Mouse (Mus musculus) layer of hippocampus, adult 2 months (tissue): Measurements from ENCODE around the gene Palm3. TPM values are rescaled to one million over a fixed set of nuclear protein-coding genes. Genes with fewer than 3 reads are reported as not detected.

Source experiments
- DNase-seq, 2 experiments: peaks; one replicate each; pipeline ENCODE4 v3.0.0; 2022; ENCODE audit warnings: low spot score in 2 of 2
- H3K27ac ChIP-seq: fragments of 200-600 bp; 2 replicates; pipeline ENCODE4 v1.8.1; 2022
- H3K4me3 ChIP-seq: fragments of 200-600 bp; 2 replicates; pipeline ENCODE4 v1.8.1; 2022; ENCODE audit warnings: mild to moderate bottlenecking
- CTCF ChIP-seq: fragments of 200-600 bp; conservative IDR thresholded peaks from 2 replicates; pipeline ENCODE4 v1.8.1; 2022; ENCODE audit warnings: antibody characterized with exemption, mild to moderate bottlenecking, moderate library complexity
- microRNA-seq, 2 experiments: library from miRNA; unstranded; fragments of <30 nt; microRNA quantifications; one replicate each; pipeline ENCODE4 v1.2.0; 2021
- total RNA-seq, 2 experiments: library from RNA; stranded (reverse); gene quantifications; 2 replicates each; pipeline ENCODE4 v1.2.3; 2021

Palm3 gene
- total RNA-seq, 2 experiments from 2014 or later, result 2.8 TPM

DNA sequence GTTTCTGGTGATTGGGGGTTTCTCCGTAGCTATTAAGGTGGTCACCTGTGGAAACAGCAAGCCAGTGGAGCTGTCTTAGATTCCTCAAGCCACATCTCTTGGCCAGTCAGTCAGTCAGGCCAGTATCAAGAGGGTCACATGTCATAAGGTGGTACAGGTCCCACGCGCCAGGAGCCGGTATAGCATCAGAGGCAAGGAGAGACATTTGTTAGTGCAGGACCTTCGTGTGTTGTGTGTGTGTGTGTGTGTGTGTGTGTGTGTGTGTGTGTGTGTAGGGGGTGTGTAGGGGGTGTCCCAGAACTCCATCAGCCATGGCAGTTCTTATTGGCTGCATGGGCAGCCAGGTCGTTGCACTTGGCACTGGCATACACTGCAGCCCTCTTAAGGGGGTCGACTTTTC lies 46.6 kb downstream of the Palm3 start:
- DNase-seq, result no peak
- peak overlapping the region; percentile 99 for H3K27ac ChIP-seq
- peak overlapping the region; percentile 79 for H3K4me3 ChIP-seq
- TF ChIP-seq CTCF, result no peak

- H3K27ac ChIP-seq, result peak overlapping the region; percentile 93
- DNase-seq, result no peak
- no peak overlapping the region; the same call in 1 of the 2 replicates for H3K4me3 ChIP-seq
- TF ChIP-seq CTCF, result no peak
Measured at GRCm38 (mm10) chr8:84068316-84069035, 47.2 kb downstream of the Palm3 start.

GRCm38 (mm10) chr8:84069169-84069568 lies 47.9 kb downstream of the Palm3 start:
- no peak for DNase-seq
- H3K4me3 ChIP-seq, result no peak overlapping the region
- peak overlapping the region; percentile 93 for H3K27ac ChIP-seq
- no peak for TF ChIP-seq CTCF

GRCm38 (mm10) chr8:84069750-84070149 lies 48.5 kb downstream of the Palm3 start:
- H3K27ac ChIP-seq, result peak overlapping the region; percentile 93
- no peak overlapping the region for H3K4me3 ChIP-seq
- no peak for TF ChIP-seq CTCF
- no peak for DNase-seq

DNA sequence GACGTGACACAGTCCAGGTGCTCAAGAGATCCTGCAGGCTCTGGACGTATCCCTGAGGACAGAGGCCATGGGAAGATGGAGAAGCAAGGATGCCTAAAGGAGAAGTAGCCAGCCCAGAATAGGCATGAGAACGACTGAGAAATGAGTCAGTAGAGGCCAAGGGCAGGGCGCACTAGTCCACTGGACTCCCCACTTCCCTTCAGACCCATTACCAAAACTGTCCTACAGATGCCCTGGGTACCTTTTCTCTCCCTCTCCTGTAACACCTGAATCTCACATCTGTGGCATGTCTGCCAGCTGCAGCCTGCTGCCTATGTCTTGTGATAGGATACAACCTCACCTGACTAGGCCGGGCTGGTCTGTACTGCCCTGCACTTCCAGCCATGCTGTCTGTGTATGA lies 49.0 kb downstream of the Palm3 start:
- Histone ChIP-seq H3K27ac (peak overlapping the region; percentile 93), H3K4me3 (no peak overlapping the region)
- TF ChIP-seq CTCF, result no peak
- no peak for DNase-seq

- Histone ChIP-seq H3K27ac (peak overlapping the region; percentile 93), H3K4me3 (no peak overlapping the region)
- DNase-seq, result peak; percentile 60 to 86
- no peak for TF ChIP-seq CTCF
Measured at GRCm38 (mm10) chr8:84070667-84071066, 49.4 kb downstream of the Palm3 start.

DNA sequence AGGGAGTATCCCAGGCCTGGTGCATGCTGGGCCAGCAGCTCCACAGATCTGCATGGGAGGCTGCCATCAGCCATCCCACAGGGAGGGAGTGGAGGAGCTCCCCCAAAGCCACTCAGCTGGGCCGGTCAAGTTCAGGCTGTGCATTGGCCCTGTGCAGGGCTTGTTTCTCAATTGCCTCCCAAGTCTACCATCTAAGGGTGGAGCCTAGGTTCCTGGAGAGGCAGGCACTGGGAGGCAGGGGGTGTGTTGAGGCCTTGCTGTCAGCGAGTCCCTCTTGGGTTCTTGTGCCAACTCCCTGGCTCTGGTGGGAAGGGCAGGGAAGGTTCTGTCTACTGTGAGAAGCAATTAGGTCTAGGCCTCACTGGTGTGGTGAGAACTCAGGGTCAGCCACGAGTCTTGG lies 50.6 kb downstream of the Palm3 start:
- DNase-seq, result no peak
- peak overlapping the region; percentile 88 for H3K27ac ChIP-seq
- 0 out of 2 replicates have a peak, but pooled peaks have one; percentile 2 for TF ChIP-seq CTCF
- no peak overlapping the region for H3K4me3 ChIP-seq

- peak overlapping the region; percentile 88 for H3K27ac ChIP-seq
- no peak overlapping the region for H3K4me3 ChIP-seq
- DNase-seq, result no peak
- no peak for TF ChIP-seq CTCF
Measured at GRCm38 (mm10) chr8:84072321-84072720, 51.0 kb downstream of the Palm3 start.

GRCm38 (mm10) chr8:84073230-84073976 lies 52.1 kb downstream of the Palm3 start:
- DNase-seq, result peak in 1 of 2 experiments; percentile 57
- peak overlapping the region; percentile 48 for H3K4me3 ChIP-seq
- peak overlapping the region; percentile 88 for H3K27ac ChIP-seq
- TF ChIP-seq CTCF, result no peak

GRCm38 (mm10) chr8:84076412-84076811 lies 55.1 kb downstream of the Palm3 start:
- no peak overlapping the region for H3K4me3 ChIP-seq
- DNase-seq, result no peak
- no peak overlapping the region for H3K27ac ChIP-seq
- 0 out of 2 replicates have a peak, but pooled peaks have one; percentile 11 for TF ChIP-seq CTCF

DNA sequence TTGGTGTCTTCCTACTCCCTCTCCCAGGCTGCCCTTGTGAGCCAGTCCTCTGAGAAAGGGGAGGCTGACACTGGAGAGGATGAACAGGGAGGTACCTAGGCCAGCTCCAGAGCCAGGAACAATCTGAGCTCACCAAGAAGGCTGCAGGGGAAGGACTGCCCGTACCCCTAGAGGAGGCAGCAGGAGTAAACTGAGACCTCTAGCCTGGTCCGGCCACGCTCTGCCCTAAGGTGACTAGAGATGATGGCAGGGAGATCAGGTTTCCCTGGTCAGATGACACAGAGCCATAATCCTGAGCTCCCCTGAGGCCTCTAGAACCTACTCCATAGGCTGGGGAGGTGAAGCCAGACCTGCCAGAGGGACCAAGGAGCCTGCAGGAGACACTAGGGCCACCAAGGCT lies 55.6 kb downstream of the Palm3 start:
- no peak for DNase-seq
- TF ChIP-seq CTCF, result no peak

GRCm38 (mm10) chr8:84079206-84079605 lies 57.9 kb downstream of the Palm3 start:
- Histone ChIP-seq H3K4me3 (no peak overlapping the region), H3K27ac (no peak overlapping the region)
- no peak for TF ChIP-seq CTCF
- no peak for DNase-seq

More for the DNA sequence above, 55.6 kb downstream of the Palm3 start:
- no peak overlapping the region for H3K4me3 ChIP-seq
- no peak overlapping the region for H3K27ac ChIP-seq

Small RNA genes lying within 50 kb of the gene (microRNA-seq; reads per million reads assigned to microRNA genes)
- gene Mir1199 (0.64 to 0.74 reads per million in 2 experiments), gene Mir8111 (7.0 to 7.5 reads per million in 2 experiments)

Other genes starting within 250 kb of the Palm3 start
- gene Adgrl1, start 121.4 kb upstream of the Palm3 start, total RNA-seq, result 100 to 1,000 TPM; 328 to 329 TPM
- under 1 TPM; 0.44 to 0.87 TPM for gene Gm10644, start 66.3 kb upstream of the Palm3 start, total RNA-seq
- gene Asf1b, start 66.0 kb upstream of the Palm3 start, total RNA-seq, result under 1 TPM; 0.44 to 0.82 TPM
- 100 to 1,000 TPM; 256 to 257 TPM for gene Prkaca, start 48.5 kb upstream of the Palm3 start, total RNA-seq
- gene Samd1, start 23.8 kb upstream of the Palm3 start, total RNA-seq, result 10 to 100 TPM; 40.7 to 41.2 TPM
- gene 1700067K01Rik, start 20.0 kb upstream of the Palm3 start, total RNA-seq, result under 1 TPM; 0.66 to 0.82 TPM
- 1 to 10 TPM in 1 of 2 experiments, not detected in 1; 1.1 TPM for gene 2210011C24Rik, start 9.3 kb upstream of the Palm3 start, total RNA-seq
- 1 to 10 TPM; 2.0 TPM for gene Il27ra, start 21.1 kb downstream of the Palm3 start, total RNA-seq
- gene Rln3, start 23.5 kb downstream of the Palm3 start, total RNA-seq, result not detected
- 1 to 10 TPM; 4.2 to 6.7 TPM for gene Gm10643, start 43.7 kb downstream of the Palm3 start, total RNA-seq
- gene Rfx1, start 45.4 kb downstream of the Palm3 start, total RNA-seq, result 10 to 100 TPM; 28.7 to 33.3 TPM
- gene Dcaf15, start 83.3 kb downstream of the Palm3 start, total RNA-seq, result 10 to 100 TPM; 21.2 to 22.5 TPM
- not detected for gene Podnl1, start 104.5 kb downstream of the Palm3 start, total RNA-seq
- gene Cc2d1a, start 126.5 kb downstream of the Palm3 start, total RNA-seq, result 10 to 100 TPM; 53.2 to 57.8 TPM
- 1 to 10 TPM; 2.1 to 2.9 TPM for gene 4930432K21Rik, start 126.6 kb downstream of the Palm3 start, total RNA-seq
- gene Nanos3, start 163.7 kb downstream of the Palm3 start, total RNA-seq, result 1 to 10 TPM; 2.6 to 5.0 TPM
- gene Zswim4, start 215.6 kb downstream of the Palm3 start, total RNA-seq, result 10 to 100 TPM; 18.0 to 19.3 TPM
- gene D8Ertd738e, start 228.2 kb downstream of the Palm3 start, total RNA-seq, result 100 to 1,000 TPM; 143 to 146 TPM
- 10 to 100 TPM; 19.0 to 21.9 TPM for gene Mri1, start 235.9 kb downstream of the Palm3 start, total RNA-seq
- 10 to 100 TPM; 31.9 to 35.9 TPM for gene Ccdc130, start 248.9 kb downstream of the Palm3 start, total RNA-seq